Mouse (Mus musculus): ENCODE measurements around the gene Dab1.

DNA sequence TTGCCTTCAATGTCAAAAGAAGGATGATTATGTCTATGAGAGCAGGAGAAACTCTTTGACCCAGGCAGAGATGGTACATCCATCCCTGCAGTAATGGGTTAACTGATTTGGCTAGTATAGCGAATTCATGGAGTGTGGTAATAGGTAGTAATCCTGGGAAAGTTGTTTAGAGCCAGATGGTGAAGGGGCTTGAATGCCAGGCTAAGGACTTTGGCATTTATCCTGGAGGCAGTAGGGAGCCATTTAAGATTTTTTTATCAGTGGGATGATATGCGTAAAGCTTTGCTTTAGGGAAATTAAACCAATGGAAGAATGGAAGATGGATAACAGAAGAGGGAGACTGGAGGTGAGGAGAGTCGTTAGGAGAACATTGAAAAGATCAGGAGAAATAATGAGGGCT is 669.2 kb downstream of the Dab1 start:
- no peak for TF ChIP-seq CTCF (IDR thresholded peaks at IDR 0.05 in 2 of 3, conservative IDR thresholded peaks at IDR 0.05 in 1 of 3; ENCODE audit: control insufficient read depth in 1 of 3, insufficient read depth in 1 of 3, low read depth in 2 of 3, low read length in 3 of 3, poor library complexity in 1 of 3, severe bottlenecking in 1 of 3)
- TF ChIP-seq ZMIZ1 (IDR thresholded peaks at IDR 0.05; ENCODE audit: low read depth, low read length) = no peak
- no peak for TF ChIP-seq USF2 (IDR thresholded peaks at IDR 0.05; ENCODE audit: borderline replicate concordance in 1 of 2, insufficient read depth in 1 of 2, low read depth in 1 of 2, low read length in 2 of 2)
- TF ChIP-seq MAFK (IDR thresholded peaks at IDR 0.05; ENCODE audit: borderline replicate concordance, low read depth, low read length) = no peak
- no peak for TF ChIP-seq SIN3A (IDR thresholded peaks at IDR 0.05; ENCODE audit: low read length)
- TF ChIP-seq CHD2 (IDR thresholded peaks at IDR 0.05; ENCODE audit: low read length) = no peak
- TF ChIP-seq USF1 (IDR thresholded peaks at IDR 0.05; ENCODE audit: low read depth, low read length) = no peak

Measured in MEL (cell line).